Mouse (Mus musculus): ENCODE measurements around the gene Anapc4.

- TF ChIP-seq IRF4 (IDR thresholded peaks at IDR 0.05; ENCODE audit: low read depth, low read length) (no peak), POLR2A (IDR thresholded peaks at IDR 0.05; ENCODE audit: low read depth, low read length) (no peak), CHD1 (IDR thresholded peaks at IDR 0.05; ENCODE audit: low read depth, low read length) (no peak), SMC3 (IDR thresholded peaks at IDR 0.05; ENCODE audit: low read depth, low read length) (no peak), CHD2 (IDR thresholded peaks at IDR 0.05; ENCODE audit: low read length) (no peak), CTCF (conservative IDR thresholded peaks at IDR 0.05 in 1 of 2, IDR thresholded peaks at IDR 0.05 in 1 of 2; ENCODE audit: low read depth in 2 of 2, low read length in 2 of 2) (no peak), MAX (IDR thresholded peaks at IDR 0.05; ENCODE audit: low read length) (no peak), EP300 (IDR thresholded peaks at IDR 0.05; ENCODE audit: low read length) (no peak)
These were observed 5.9 kb upstream of the Anapc4 start for GRCm38 (mm10) chr5:52827923-52828322.
